Mouse (Mus musculus): ENCODE results near the gene Vezt. TPM values are rescaled to one million over a fixed set of nuclear protein-coding genes. Genes with fewer than 3 reads are reported as not detected.
A peak's percentile ranks its signal among the peaks of the same experiment; 100 is the strongest.

The Vezt gene
- total RNA-seq, 2 experiments from 2014 or later, result 36.9 to 37.7 TPM

DNA sequence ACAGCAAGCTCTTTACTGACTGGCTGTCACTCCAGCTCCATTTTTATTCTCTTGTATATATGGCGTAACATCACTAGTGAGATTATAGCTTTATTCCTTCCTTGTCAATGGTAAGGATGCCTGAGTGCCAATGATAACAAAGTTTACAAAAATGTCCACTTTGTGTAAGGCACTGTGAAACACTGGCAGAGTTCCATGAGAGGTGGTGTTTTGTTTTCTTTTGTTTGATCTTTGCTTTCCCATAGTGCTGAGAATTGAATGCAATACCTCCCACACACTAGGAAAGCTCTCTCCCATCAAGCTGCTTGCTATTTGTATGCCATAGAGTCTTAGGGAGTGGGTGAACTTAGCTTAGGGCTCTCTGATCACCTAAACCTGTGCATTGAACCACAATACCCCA is 122.7 kb downstream of the Vezt start:
- DNase-seq, result no peak

DNA sequence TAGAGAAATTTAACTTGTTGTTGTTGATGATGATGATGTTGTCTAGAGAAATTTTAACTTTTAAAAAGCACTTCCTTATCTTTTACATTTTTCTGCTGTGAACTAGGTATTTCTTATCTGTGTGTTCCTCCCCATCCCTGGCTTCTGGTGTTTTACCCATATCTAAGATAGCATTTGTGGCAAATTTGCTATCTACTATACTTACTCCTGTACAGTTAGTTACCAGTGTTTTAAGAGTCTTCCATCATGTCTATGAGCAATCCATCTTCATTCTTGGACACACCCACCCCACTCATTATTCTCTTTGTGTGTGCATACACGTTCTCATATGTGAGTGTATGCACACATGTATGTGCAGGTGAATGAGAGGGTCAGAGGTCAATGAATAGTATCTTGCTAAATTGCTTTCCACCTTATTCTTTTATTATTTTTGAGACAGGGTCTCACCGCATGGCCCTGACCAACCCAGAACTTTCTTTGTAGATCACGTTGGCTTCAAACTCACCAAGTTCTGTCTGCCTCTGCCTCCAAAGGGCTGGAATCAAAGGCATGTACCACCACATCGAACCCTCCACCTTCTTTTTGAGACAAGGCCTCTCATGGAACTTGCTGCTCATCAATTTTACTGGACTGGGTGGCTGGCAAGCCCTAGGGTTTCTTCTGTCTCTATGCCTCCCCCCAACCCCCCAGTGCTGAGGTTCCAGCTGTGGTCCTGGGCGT is 123.3 kb downstream of the Vezt start:
- no peak for DNase-seq

DNA sequence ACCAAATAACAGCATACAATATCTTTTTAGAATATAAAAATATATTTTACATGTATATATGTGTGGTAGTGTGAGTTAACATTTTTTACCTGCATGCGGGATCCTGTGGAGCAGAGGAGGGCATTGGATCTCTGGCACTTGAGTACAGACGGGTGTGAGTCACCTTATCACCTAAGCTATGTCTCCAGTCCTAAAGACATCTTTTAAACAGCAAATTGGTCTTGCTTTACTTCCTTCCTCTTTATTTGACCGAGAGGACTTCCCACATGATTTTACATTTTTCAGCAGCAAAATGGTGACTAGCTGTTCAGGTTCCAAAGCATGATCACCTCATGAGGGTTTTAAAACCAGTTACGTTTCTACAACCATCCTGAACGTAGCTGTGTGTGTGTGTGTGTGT is 124.3 kb downstream of the Vezt start:
- DNase-seq, result no peak

DNA sequence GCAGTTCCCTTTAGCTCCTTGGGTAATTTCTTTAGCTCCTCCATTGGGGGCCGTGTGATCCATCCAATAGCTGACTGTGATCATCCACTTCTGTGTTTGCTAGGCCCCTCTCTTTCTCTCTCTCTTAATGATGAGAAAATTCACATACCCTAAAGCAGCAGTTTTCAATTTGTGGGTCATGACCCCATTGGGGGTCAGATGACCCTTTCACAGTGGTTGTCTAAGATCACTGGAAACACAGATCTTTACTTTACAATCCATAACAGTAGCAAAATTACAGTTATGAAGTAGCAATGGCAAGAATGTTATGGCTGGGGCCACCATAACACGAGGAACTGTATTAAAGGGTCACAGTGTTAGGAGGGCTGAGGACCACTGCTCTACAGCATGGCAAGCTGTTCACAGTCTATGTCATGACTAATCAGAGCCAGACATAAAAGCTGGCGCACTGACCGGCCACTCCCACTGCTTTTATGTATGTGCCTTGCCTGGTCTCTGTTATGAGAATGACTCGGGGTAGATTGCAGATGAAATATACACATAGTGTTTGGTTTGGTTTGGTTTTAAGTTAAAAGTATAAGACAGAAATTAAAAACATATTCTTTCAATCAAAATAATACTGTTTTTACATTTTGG is 125.7 kb downstream of the Vezt start:
- no peak for DNase-seq

DNA sequence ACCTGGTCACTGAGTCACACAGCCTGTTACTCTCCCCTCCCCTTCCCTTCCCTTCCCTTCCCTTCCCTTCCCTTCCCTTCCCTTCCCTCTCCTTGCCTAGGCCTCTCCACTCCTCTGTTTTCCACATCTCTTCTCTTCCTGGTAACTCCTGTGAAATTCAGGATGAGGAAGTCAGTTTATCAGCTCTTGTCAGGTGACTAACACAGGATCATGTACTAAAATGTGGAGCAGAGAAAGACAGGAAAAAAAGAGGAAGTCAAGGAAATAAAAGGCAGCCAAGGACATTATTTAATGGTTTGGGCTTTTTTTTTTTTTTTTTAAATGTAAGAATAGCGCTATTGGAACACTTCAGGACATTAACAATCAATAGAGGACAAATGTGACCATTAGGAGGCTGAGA is 126.6 kb downstream of the Vezt start:
- DNase-seq, result no peak

DNA sequence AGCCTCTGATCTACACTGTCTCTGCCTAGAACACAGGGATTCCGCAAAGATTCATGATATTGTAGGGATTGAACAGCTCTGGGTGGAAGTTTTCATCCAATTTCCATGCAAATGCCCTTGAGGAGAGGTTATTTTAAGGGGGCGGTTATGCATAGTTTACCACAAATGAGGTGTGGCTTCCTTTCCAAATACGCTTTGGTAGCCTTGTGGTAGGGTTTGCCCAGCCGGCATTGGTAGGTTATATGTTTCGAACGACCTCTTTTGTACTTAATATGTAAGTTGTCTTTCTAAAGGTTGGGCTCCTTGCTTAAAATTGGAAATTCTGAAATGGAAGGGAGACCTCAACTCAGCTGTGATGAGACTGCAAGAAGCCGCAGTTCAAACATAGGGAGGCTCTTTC is 127.1 kb downstream of the Vezt start:
- DNase-seq, result no peak

DNA sequence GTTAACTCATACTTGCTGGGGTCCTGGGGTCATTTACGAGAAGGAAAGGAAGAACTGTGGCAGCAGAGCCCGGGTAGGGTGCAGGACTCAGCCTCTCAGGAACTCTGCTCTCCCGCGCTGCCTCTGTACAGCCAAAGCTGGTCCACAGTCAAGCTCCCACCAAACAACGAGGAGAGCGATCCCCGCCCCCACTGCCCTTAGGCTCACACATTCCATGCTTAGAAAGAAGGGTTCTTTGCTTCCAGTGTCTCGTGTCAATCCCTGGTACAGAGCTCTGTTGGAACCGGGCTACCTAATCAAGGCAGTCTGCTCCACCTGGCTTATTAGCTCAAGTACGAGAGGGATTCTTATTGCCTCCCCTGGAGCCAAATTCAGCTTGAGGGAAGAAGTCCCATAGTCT is 128.2 kb downstream of the Vezt start:
- no peak for DNase-seq

DNA sequence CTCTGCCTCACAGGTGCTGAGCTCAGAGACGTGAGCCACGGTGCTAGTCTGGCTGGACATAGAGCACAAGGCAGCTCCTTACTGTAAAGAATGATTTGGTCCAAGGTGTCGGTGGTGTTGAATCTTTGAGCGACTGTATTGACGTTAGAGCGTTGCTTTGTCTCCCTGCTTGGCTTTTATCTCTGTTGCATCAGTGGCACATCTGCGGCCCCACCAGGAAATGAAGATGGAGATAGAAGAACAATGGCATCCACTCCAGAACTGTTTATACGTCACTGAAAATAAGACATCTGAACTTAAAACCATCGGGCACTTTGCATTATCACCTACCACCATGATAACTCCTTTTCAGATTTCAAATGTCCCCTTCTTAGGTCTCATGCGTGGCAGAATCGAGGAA is 135.7 kb downstream of the Vezt start:
- DNase-seq, result no peak

DNA sequence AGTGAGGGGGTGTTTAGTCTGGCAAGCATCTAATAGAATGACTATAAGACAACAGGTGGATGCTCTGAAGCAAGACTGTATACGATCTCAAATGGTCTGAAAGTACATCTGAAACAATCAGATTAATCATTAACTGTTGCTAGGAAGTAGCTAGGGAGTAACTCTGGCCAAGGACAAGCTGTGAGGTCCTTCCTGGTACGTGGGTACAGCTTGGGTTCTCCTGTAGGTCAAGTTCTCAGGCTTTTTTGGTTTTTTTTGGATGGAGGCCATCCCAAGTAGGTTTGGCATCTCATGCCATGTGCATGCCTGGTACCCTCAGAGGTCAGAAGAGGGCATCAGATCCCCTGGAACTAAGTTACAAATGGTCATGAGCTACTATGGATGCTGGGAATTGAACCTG is 136.3 kb downstream of the Vezt start:
- DNase-seq, result no peak

DNA sequence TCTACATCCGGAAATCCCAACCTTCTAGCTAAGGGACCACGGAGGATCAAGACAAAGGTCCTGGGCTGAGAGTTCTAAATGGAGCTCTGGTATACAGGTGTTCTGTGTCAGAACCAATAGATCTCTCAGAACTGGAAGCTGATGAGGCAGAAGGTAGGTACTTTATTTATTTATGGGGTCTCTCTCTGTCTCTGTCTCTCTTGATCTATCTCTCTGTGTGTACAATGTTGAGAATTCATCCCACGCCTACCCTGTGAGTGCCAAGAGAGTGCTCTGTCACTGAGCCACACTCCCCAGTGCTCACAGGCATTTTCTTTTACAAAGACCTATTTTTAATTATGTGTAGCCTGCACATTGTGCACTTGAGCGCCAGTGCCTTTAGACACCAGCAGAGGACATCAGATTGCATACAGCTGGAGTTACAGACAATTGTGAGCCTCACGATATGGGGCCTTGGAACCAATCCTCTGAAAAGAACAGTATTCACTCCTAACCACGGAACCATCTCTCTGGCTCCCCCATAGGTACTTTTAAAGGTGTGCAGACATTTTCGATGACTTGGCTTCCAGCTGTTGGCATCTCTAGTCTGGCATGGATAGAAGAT is 138.5 kb downstream of the Vezt start, which contains the start of gene Metap2:
Gene Metap2, minus strand, starts transcription at position 51 of the 604 bp plus-strand sequence.
- no peak for DNase-seq

DNA sequence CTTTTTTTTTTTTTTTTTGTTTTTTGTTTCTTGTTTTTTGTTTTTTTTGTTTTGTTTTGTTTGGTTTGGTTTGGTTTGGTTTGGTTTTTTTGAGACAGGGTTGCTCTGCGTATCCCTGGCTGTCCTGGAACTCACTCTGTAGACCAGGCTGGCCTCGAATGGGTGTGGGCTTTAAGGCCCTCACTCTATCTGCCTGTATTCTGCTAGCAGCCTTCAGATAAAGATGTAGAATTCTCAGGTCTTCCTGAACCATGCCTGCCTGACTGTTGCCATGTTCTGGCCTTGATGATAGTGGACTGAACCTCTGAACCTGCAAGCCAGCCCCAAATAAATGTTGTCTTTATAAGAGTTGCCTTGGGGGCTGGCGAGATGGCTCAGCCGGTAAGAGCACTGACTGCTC is 143.1 kb downstream of the Vezt start:
- DNase-seq, result no peak

DNA sequence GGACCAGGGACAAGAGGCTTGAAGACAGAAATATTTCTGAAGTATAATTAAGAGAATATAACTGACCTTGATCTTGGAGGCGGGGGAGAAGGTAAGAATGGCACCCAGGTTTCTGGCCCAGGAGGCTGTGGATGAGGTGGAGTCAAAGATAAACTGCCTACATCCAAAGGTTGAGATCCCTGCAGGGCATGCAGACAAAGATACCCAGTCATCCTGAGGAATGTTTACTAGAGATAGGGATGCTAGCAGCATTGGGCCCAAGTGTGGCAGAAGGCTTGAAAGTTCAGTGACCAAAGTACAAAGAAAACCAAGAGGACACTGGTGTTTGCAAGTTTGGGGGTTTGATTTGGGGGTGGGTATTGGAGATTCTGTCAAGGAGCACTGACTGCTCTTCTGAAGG is 144.6 kb downstream of the Vezt start:
- DNase-seq, result no peak

DNA sequence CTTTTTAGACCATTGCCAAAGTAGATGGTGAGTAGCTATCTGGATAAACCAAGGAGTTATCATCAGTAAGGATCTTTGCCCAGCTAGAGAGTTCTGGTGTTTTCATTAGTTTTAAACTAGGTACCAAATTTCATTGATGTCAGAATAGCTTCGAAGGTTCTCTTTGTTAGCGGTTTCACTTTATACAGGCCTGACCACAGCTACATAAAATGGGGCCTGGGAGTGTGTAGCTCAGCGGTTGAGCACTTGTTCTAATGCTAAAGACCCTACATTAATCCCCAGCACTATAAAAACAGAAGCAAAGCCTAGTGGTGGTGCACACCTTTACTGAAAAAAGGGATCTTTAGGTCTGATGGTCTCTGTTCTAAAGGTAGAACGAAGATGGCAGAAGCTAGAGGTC is 145.1 kb downstream of the Vezt start:
- DNase-seq, result no peak

DNA sequence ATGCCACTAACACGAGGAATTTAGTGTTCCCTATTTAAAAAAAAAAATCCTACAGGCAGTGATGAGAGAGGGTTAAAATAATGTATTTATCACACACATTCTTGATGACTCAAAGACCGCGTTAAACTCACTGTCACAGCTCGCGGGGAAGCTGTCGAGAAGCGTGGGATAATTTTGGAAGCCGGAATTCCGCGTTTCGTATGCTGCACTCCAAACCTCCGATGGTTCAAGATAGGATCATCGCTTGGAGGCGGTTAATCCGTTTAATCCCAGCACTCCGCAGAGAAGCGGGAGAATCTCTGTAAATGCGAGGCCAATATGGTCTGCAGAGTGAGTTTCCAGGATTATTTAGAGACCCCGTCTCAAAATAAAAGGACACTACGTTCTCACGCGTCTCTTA is 145.6 kb downstream of the Vezt start:
- no peak for DNase-seq

DNA sequence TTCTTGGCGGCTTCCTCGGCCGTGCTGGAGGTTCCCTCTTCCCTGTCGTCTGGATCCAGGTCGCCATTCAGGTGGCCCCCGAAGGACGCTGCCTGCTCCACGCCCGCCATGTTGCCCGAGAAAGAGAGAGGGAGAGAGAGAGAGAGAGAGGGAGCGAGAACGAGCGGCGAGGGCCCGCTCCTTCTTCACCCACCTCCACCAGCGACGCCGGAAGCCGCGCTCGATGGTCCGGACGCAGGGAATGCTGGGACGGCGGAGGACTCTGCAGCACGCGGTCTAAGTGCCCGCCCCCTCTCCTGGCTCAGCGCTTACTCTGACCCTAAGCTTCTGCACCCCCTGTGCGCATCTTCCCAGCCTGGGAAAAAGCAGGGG is 146.1 kb downstream of the Vezt start:
- DNase-seq, result peak; percentile 92

Small RNA genes lying within 50 kb of the gene (microRNA-seq; reads per million reads assigned to microRNA genes)
- gene Mir331, result 30.5 to 38.7 reads per million in 2 experiments

Other genes with a start within 250 kb of the Vezt start
- gene Usp44, start 204.3 kb downstream of the Vezt start, total RNA-seq (2021), result not detected
- 100 to 1,000 TPM; 112 to 116 TPM for gene Metap2, start 138.7 kb downstream of the Vezt start, total RNA-seq (2021)
- gene Fgd6, start 184 bp upstream of the Vezt start, total RNA-seq (2021), result 1 to 10 TPM; 5.1 to 5.6 TPM
- gene Nr2c1, start 112.2 kb upstream of the Vezt start, total RNA-seq (2021), result 1 to 10 TPM; 5.2 to 7.3 TPM
- 100 to 1,000 TPM; 821 to 864 TPM for gene Ndufa12, start 162.9 kb upstream of the Vezt start, total RNA-seq (2021)